Mouse (Mus musculus) bone marrow, adult 2 months (tissue): Measurements from ENCODE around the gene Psmc3ip. TPM values are rescaled to one million over a fixed set of nuclear protein-coding genes. Genes with fewer than 3 reads are reported as not detected.

ENCODE experiments used
- H3K27ac ChIP-seq: fragments of 200-500 bp; 2 replicates; pipeline ENCODE4 v1.5.1; 2012; ENCODE audit warnings: low read depth, mild to moderate bottlenecking, control low read depth, inconsistent platforms, low read length; ENCODE audit not compliant: control insufficient read depth, poor library complexity, insufficient read depth
- H3K4me1 ChIP-seq: fragments of 200-500 bp; 2 replicates; pipeline ENCODE4 v1.6.1; 2011; ENCODE audit warnings: low read length; ENCODE audit not compliant: control insufficient read depth, insufficient read depth
- H3K4me3 ChIP-seq: fragments of 200-500 bp; replicated peaks from 2 replicates; pipeline ENCODE3; 2011; ENCODE audit warnings: mild to moderate bottlenecking, low read depth, low read length, control low read depth; ENCODE audit not compliant: control insufficient read depth
- CTCF ChIP-seq: fragments of 200-500 bp; IDR thresholded peaks from 2 replicates; pipeline ENCODE4 v1.5.1; 2011; ENCODE audit warnings: low read length, control low read depth; ENCODE audit not compliant: control insufficient read depth, insufficient read depth
- POLR2A ChIP-seq: fragments of 200-500 bp; IDR thresholded peaks from 2 replicates; pipeline ENCODE4 v1.6.1; 2011; ENCODE audit warnings: low read depth, mild to moderate bottlenecking, control low read depth, low read length, borderline replicate concordance; ENCODE audit not compliant: control insufficient read depth
- WGBS: fragments of 180-500 bp; shearing (Covaris S2); methylation state at CpG from one replicate; pipeline ENCODE4 v1.1.7; 2018; 5-methylcytosine and 5-hydroxymethylcytosine counted together
- polyA plus RNA-seq: library from polyadenylated mRNA; stranded (reverse); fragments of >200 nt; gene quantifications from 2 replicates; pipeline ENCODE4 v1.2.4, GENCODE M21; 2011; ENCODE audit warnings: low replicate concordance; ENCODE audit not compliant: missing spikeins, insufficient read depth, insufficient read length

Psmc3ip gene
- polyA plus RNA-seq, 1 experiment, result 12.6 TPM

- Histone ChIP-seq H3K27ac (peak overlapping the region; percentile 92; the same call in 1 of the 2 replicates), H3K4me1 (no peaks in the 10 kb centered on the region; the same call in 1 of the 2 replicates), H3K4me3 (peak overlapping the region; percentile 82)
- TF ChIP-seq POLR2A, result no peak
- TF ChIP-seq CTCF, result no peak
- 25% methylated on average over 19 of the region's 19 CpGs for WGBS
These were observed 25.4 kb upstream of the Psmc3ip start for GRCm38 (mm10) chr11:101120545-101121188.

- H3K4me1 ChIP-seq, result peaks cover 1% of the 10 kb centered on the region; the same call in 1 of the 2 replicates
- WGBS, result under 1% methylated on average over 61 of the region's 61 CpGs
These were observed 24.7 kb upstream of the Psmc3ip start, which contains the start of the genes Retreg3 and Tubg1 for GRCm38 (mm10) chr11:101119761-101120544. Gene Retreg3, minus strand, starts transcription at chr11:101119893. Gene Tubg1, plus strand, starts transcription at chr11:101119938.

GRCm38 (mm10) chr11:101119131-101119760 is 24.0 kb upstream of the Psmc3ip start:
- no peak for TF ChIP-seq CTCF
- no peak for TF ChIP-seq POLR2A
- under 1% methylated on average over 39 of the region's 39 CpGs for WGBS
- H3K27ac ChIP-seq, result peak overlapping the region; percentile 92
- H3K4me1 ChIP-seq, result peaks cover 2% of the 10 kb centered on the region; the same call in 1 of the 2 replicates
- H3K4me3 ChIP-seq, result peak overlapping the region; percentile 86

More at GRCm38 (mm10) chr11:101119761-101120544, 24.7 kb upstream of the Psmc3ip start, which contains the start of the genes Retreg3 and Tubg1:
- Histone ChIP-seq H3K4me3 (peak within 1 kb of the TSS; percentile 86), H3K27ac (peak within 1 kb of the TSS; percentile 92)
- TF ChIP-seq CTCF (no peak; the same call in 1 of the 2 replicates), POLR2A (peak; percentile 87)

GRCm38 (mm10) chr11:101118105-101118504 is 22.9 kb upstream of the Psmc3ip start:
- Histone ChIP-seq H3K27ac (no peak overlapping the region), H3K4me3 (peak overlapping the region; percentile 19), H3K4me1 (peaks cover 2% of the 10 kb centered on the region; the same call in 1 of the 2 replicates)
- WGBS, result 32% methylated on average over 4 of the region's 4 CpGs
- TF ChIP-seq CTCF (no peak), POLR2A (no peak)

- H3K4me3 ChIP-seq, result no peak overlapping the region
- WGBS, result 34% methylated on average over 2 of the region's 2 CpGs
- H3K27ac ChIP-seq, result no peak overlapping the region
- TF ChIP-seq CTCF (no peak), POLR2A (no peak)
- H3K4me1 ChIP-seq, result peaks cover 2% of the 10 kb centered on the region; the same call in 1 of the 2 replicates
These were observed 20.3 kb upstream of the Psmc3ip start for GRCm38 (mm10) chr11:101115564-101115963.

GRCm38 (mm10) chr11:101112186-101112585 is 16.9 kb upstream of the Psmc3ip start:
- no peak overlapping the region for H3K27ac ChIP-seq
- H3K4me1 ChIP-seq, result peaks cover 3% of the 10 kb centered on the region; the same call in 1 of the 2 replicates
- H3K4me3 ChIP-seq, result no peak overlapping the region
- no peak for TF ChIP-seq CTCF
- TF ChIP-seq POLR2A, result no peak
- 92% methylated on average over 3 of the region's 3 CpGs for WGBS

GRCm38 (mm10) chr11:101111178-101111577 is 15.9 kb upstream of the Psmc3ip start:
- 89% methylated on average over 4 of the region's 4 CpGs for WGBS
- peaks cover 3% of the 10 kb centered on the region; the same call in 1 of the 2 replicates for H3K4me1 ChIP-seq
- no peak overlapping the region for H3K27ac ChIP-seq
- TF ChIP-seq CTCF (no peak), POLR2A (no peak)
- no peak overlapping the region for H3K4me3 ChIP-seq

GRCm38 (mm10) chr11:101110708-101111107 is 15.5 kb upstream of the Psmc3ip start:
- H3K4me3 ChIP-seq, result no peak overlapping the region
- H3K27ac ChIP-seq, result no peak overlapping the region
- TF ChIP-seq POLR2A, result no peak
- 74% methylated on average over 5 of the region's 5 CpGs for WGBS
- peaks cover 3% of the 10 kb centered on the region; the same call in 1 of the 2 replicates for H3K4me1 ChIP-seq
